Mouse (Mus musculus): ENCODE measurements at regions not wholly inside any gene's neighbourhood (a gene's known extent, or its start where the extent isn't known, plus 50 kb on each side); places are given as distances from the start of the nearest gene placed in this dataset.

DNA sequence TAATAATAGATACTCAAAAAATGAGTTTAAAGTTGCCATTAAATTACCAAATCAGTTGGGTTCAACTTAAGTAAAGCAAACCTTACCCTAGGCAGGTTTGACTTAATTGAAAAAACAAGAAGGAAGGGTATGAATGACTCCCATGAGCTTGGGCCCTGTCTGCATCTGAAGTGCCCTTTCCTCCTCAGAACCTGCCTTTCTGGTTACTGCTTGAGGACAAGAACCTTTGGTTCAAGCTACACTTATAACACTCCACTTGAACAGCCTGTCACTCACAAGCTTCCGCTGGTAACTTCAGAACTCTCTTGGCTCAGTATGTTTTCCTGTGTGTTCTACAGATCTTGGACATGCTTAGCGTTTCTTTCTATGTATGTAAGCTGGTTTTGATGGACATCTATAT, 59.6 kb upstream of the Slc40a1 start:
- DNase-seq (ENCODE audit: extremely low read depth, low read depth): no peak

DNA sequence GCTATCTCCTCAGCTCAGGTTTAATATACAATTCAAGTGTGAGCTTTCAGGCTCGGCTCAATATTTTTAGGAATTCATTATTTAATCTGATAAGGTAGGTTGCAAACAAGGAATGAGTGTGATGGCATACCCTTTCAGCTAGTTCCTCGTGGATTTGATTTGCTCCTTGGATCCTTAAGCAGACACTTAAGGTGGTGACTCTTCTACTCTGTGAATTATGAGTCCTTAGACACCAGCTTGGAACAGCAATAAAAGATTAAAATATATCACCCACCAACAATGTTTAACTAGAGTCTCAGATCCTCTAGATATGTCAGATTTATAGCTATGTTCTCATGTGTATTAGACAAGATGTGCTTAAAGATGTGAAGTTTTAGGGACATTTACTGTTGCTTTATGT, 60.4 kb upstream of the Slc40a1 start:
- no peak for DNase-seq (ENCODE audit: extremely low read depth, low read depth)

GRCm38 (mm10) chr1:46002255-46002654, 63.9 kb upstream of the Dnah7b start:
- peak; percentile 58 for DNase-seq (ENCODE audit: extremely low read depth, low read depth)

DNA sequence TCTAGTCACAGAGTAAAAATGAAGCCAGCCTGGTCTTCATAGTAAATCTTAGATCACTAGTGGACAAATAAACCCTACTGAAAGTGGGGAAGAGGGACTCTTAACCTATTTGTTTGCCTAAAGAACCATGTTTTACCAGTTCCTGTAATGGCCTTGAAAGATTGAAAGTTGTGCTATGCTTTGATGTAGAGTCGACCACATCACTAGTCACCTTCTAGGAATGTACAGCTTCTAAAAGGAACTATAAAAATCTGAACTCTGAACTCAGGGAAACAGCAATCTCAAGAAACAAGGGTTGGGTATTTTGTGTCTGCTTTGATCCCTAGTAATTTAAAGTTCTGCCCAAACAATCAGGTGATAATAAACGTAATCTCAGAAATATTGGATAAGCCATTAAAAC, 62.6 kb upstream of the Dnah7b start:
- DNase-seq (ENCODE audit: extremely low read depth, low read depth): no peak

DNA sequence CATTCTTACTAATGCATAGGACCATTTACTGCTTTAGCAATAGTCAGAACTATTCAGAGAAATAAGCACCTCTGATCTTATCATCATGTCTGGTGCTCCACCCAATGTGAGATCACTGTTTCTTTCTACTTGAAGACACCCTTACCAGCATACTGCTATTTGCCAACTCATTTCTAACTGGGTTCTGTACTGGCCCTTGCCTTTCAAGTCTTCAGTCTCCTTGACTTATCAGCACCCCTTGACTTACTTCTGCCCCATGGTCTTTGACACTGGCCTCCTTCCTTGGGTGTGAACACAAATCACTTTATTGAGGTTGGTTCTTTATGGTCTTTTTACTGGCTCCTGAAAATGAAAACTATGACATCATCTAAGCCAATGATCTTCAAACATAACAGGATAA, 59.3 kb upstream of the Dnah7b start:
- no peak for DNase-seq (ENCODE audit: extremely low read depth, low read depth)

All from MEL-GATA-1-ER (cell line).